Mouse (Mus musculus) cerebellum, postnatal 10 days (tissue): ENCODE measurements around the gene Gcdh.
A peak's percentile ranks its signal among the peaks of the same experiment; 100 is the strongest.
"Not testable (repeated sequence)": the region's sequence is repeated elsewhere in the genome, so short reads cannot be mapped to it uniquely, and the experiment has no call there.

Experiments
- DNase-seq, 2 experiments: peaks; one replicate each; pipeline ENCODE4 v3.0.0; 2021; ENCODE audit warnings: mixed read lengths in 2 of 2

Gcdh gene

DNA sequence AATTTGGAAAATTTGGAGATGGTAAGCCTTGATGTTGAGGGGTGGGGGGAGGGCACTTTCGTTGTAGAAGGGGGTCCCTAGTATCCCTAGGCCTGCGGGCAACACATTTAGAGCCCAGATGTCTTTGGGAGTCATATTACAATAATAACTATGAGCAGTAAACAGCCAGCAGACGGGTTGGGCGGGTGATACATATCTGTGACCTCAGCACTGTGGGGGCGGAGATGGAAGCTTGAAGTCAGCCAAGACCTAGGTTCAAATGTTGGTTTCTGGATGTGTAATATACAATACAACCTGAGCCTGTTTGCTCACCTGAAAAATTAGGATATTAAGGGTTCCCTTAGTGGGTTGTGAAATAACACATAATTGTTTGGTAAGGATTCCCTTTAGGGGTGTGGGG, 16.2 kb upstream of the Gcdh start:
- DNase-seq = no peak

DNA sequence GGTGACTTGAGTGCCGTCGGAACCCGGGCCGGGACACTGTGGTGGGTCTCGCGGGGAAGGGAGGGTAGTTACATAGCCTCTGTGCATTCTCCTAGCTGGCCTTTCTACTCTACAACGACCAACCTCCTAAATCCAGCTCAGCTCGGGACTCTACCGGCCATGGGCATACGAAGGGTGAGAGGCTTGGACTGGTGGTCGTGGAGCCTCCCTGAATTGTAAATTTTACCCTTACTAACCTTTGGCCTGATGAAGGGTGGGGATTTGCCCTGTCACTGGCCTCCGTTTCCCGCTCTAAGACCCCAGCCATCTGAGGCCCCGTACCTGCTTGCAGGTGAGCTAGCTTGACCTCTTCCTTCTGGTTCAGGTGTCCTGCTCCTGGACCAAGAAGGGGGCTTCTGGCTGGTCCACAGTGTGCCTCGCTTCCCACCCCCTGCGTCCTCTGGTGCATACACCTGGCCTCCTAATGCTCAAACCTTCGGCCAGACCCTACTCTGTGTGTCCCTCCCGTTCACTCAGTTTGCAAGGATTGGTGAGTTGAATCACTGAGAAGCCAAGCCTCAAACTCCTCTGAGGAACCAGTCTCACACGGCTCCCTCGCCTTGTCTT, 15.5 kb upstream of the Gcdh start:
- DNase-seq = no peak

- DNase-seq = peak; percentile 91 to 94
Measured at GRCm38 (mm10) chr8:84908421-84909161, 14.9 kb upstream of the Gcdh start, which contains the start of gene Dnase2a. Dnase2a (plus strand) TSS chr8:84908560.

DNA sequence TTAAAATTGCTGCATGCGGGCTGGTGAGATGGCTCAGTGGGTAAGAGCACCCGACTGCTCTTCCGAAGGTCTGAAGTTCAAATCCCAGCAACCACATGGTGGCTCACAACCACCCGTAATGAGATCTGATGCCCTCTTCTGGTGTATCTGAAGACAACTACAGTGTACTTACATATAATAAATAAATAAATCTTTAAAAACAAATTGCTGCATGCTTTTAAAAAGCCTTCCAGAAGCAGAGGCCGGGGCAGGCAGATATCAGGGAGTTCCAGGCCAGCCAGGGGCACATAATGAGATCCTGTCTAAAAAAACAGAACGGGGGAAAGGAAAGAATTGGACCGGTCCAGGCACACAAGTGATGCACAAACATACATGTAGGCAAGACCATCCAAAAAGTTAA, 14.3 kb upstream of the Gcdh start:
- DNase-seq = not testable (repeated sequence)

DNA sequence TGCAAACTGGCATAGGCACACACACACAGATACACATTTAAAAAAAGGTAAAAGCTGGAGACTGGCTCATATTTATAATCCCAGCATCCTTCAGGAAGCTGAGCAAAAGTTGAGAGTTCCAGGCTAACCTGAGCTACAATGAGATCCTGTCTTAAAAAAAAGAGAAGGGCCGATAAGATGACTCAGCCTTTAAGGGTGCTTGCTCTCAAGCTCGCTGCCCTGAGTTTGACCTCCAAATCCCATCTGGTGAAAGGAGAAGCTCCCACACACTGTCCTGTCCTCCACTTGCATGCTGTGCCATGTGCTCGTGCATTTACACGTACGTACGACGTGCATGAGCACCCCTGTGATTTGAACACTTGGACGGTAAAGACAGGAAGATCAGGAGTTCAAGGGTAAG, 13.8 kb upstream of the Gcdh start:
- DNase-seq = no peak

DNA sequence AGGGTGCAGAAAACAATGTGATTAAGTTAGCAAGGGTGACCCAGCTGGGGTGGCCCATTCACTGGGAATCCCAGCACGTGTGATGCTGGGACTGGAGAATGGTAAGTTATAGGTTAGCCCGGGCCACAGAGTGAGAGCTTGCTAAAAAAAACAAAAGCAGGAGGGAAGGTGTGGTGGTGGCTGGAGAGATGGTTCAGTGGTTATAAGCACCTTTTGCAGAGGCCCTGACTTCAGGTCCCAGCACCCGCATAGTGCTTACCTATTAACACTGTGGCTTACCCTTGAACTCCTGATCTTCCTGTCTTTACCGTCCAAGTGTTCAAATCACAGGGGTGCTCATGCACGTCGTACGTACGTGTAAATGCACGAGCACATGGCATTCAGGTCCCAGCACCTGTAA, 13.3 kb upstream of the Gcdh start:
- DNase-seq = no peak

DNA sequence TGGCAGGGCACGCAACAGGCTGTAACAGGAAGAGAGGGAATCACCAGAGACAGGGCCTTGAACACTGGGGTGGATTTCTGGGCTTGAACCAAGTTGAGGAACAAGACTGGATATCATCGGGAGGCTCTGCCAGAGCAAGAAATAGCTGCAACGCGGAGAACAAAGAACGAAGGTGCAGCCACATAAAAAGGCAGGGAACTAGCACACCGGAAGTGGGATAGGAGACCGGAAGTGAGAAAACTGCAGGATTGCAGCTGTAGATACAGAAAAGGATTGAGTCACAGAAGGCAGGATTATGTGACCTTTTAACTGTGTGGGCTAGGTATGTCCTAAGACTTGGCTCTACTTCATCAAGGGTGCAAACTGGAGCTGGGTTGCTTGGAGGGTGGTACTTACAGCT, 10.6 kb upstream of the Gcdh start:
- DNase-seq = no peak

- peak; percentile 98 to 99 for DNase-seq
Measured at GRCm38 (mm10) chr8:84902920-84903661, 9.4 kb upstream of the Gcdh start.

GRCm38 (mm10) chr8:84902367-84902919, 8.7 kb upstream of the Gcdh start:
- DNase-seq = peak in 1 of 2 experiments; percentile 50

DNA sequence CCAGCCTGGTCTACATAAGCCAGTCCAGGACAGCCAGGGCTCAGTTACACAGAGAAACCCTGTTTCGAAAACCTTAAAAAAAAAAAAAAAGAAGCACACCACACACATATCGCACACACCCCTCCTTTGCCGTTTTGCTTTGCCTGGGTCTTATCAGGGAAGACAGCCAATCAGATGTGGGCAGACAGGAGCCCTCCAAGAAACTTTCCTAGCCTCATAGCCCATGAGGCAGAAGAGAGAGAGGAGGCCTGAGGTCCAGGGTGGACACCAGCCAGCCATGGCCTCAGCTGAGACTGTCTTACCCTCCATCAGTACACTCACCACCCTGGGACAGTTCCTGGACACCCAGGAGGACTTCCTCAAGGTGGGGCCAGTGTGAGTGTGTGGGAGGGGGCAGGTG, 8.0 kb upstream of the Gcdh start, which contains the start of gene Klf1:
Gene Klf1 (plus strand): TSS at position 177 of the 400 bp plus-strand sequence.
- no peak for DNase-seq

DNA sequence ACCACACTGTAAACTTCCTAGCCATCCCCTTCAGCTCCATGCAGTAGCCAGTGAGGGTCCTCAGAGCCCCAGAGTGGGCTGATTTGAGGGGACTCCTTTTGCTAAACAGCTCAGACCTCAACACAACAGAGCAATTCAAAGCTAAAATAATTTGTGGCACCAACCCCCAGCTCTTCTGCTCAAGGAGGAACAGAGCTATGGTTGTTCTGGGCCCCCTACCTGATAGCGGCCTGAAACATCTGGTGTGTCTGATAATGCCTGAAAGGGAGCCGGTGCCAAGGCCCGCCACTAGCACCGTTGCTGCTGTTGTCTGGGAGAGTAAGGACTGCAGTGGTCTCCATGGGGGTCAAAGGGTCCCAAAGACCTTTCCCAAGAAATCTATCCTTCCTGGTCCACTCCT, 7.3 kb upstream of the Gcdh start:
- no peak for DNase-seq

DNA sequence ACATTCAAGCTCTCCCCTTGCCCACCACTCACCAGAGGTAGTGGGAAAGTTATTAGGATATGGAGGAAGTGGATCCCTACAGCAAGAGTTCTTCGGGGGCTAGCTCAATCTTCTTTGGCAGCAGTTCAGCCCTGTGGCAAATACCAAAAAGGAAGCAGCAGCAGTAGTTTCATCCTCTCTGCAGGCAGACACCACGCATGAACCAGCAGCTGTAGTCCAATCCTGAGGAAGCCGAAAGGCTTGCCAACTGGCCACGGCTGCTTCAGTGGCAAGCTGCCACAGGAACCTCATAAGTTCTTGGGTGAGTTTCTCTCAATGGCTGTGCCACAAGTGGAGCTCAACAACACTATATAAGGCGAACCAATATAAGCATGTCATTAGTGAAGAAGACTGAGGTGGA, 2.2 kb upstream of the Gcdh start:
- DNase-seq = peak in 1 of 2 experiments; percentile 42

GRCm38 (mm10) chr8:84892993-84893708, 570 bp downstream of the Gcdh start:
- DNase-seq = peak in 1 of 2 experiments; percentile 13

DNA sequence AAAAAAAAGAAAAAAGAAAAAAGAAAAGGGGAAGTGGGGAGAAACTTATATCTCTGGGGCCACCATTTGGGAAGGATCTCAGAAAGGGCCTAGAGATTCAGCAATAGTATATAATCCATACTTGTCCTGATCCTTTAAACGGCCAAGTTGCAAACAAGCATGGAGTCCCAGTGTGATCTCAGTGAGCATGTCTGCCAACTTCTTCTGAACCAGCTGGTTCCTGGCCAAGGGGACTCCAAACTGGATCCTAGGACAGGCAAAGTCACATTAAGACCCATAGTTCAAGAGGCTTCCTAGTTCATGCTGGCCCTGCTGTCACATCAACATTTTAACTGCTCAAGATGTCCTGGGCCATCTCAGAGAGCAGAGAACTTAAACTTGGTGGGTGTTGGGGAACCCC, 4.6 kb downstream of the Gcdh start:
- DNase-seq = no peak

GRCm38 (mm10) chr8:84888280-84888679, 5.4 kb downstream of the Gcdh start:
- no peak for DNase-seq

DNA sequence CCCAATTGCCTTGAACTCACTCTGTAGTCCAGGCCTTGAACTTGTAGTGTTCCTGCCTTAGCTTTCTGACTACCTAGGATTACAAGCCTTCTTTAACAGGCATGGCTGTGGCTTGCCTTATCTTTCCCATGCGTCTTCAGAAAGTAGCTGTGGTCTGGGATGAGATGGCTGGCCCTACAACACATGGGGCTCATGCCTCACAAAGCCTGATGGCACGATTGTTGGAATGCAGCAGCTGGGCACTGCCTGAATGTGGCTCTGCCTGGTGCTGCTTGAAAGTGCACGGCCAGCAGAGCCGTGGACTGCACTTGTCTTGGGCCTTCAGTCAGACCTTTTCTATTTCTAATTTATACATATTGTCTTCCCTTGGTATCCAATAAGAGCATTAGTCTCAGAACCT, 9.0 kb downstream of the Gcdh start:
- DNase-seq = no peak

DNA sequence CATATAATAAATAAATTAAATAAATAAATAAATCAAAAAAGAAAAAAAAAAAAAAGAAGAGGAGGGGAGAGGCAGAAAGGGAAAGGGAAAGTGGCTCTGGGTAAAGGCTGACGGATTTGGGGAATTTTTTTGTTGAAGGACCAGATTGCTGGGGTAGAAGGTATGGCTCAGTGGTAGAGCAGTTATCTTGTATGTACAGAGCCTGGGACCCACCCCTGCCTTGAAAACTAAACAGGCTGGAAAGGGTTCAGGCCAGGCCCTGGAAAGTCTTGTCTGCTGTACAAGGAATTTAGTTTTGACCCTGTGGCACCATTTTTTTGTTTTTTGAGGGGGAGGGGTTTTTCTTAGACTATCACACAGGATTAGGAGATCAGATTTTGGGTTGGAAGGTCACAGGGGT, 14.8 kb downstream of the Gcdh start:
- no peak for DNase-seq

DNA sequence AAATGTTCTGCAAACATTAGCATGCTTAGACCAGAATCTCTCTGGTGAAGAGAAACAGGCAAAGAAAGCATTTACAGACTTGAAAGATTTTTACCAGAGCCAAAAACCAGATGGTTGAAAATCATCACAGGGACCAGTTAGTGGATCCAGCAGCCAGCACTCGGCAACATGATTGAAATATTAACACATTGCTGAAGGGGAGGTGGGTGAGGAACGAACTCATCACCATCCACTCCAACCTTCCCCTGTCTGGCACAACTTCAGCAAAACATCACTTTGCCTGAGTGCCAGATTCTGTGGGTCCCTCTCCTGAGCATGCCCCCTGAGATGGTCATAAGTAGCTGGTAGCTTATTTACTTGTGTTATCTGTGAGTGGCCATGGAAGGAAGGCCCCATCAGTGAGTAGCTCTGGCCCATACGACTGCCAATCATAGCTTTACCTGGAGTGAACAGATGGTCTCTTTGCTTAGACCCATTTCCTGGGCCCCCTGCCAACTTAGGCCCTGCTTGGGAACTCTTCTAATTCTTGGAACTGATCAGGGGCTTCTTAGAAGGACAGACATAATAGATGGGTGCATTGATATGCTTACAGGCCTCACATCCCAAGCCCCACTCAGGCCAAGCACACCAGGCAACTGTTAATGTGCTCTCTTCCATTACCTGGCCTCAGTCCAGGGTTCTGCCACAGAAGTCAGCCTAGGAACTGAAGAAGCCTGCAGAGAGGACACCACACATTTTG, 16.3 kb downstream of the Gcdh start:
- peak; percentile 95 for DNase-seq

DNA sequence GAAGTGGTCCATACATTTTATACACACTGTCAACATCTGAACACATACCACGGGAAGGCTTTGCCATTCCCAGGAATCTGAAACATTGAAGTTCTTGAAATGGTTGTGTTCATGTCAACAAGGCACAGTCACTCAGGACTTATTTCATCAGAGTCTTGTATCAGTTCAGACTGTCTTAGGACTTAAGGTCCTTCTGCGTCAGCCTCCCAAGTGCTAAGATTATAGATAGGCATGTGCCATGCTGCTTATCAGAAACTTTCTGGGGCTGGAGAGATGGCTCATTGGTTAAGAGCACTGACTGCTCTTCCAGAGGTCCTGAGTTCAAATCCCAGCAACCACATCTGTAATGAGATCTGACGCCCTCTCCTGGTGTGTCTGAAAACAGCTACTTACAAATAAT, 19.4 kb downstream of the Gcdh start:
- DNase-seq = no peak

DNA sequence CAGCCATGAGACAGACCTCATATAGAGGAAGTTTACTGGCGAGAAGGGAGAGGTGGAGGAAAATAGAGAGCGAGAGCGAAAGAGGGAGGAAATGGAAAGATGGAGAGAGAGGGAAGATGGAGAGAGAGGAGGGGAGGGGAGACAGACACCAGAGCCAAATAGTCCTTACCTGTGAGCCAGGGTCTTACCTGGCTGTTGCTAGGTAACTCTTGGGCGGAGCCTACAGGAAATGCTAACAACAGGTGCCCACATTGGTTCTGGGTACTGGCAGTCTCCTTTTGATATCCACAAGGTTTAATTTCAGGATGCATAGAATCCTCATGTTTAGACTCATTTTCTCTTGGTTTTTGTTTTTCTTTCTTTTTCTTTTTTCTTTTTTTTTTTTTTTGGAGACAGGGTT, 20.7 kb downstream of the Gcdh start:
- no peak for DNase-seq

- DNase-seq = peak; percentile 48
Measured at GRCm38 (mm10) chr8:84872309-84872965, 21.3 kb downstream of the Gcdh start.
